Mouse (Mus musculus) left cerebral cortex, postnatal 10 days (tissue): ENCODE measurements around the gene Ptbp1. TPM values are rescaled to one million over a fixed set of nuclear protein-coding genes. Genes with fewer than 3 reads are reported as not detected.

Experiments used
- DNase-seq, 2 experiments: peaks; one replicate each; pipeline ENCODE4 v3.0.0; 2021 to 2022; ENCODE audit warnings: low spot score in 2 of 2, mixed read lengths in 1 of 2; ENCODE audit errors: extremely low spot score in 1 of 2
- intact Hi-C: fragments of 180-260 bp; cut with DNase I; formaldehyde crosslinking; loops from one replicate; pipeline ENCODE4 v1.15.1; 2025
- total RNA-seq, 2 experiments: library from RNA; stranded (reverse); gene quantifications; 2 replicates each; pipeline ENCODE4 v1.2.3; 2021

Ptbp1 gene
- total RNA-seq, 2 experiments from 2014 or later: 58.2 to 62.2 TPM

- DNase-seq: no peak
- intact Hi-C loops: loop anchor here (10.0 kb wide), 1 partner anchor 123 kb away; no protein-coding TSS in a partner anchor
These were observed 22.6 kb upstream of the Ptbp1 start for GRCm38 (mm10) chr10:79831583-79831982.

GRCm38 (mm10) chr10:79832026-79832785, 22.0 kb upstream of the Ptbp1 start:
- intact Hi-C loops: loop anchor here (10.0 kb wide), 1 partner anchor 123 kb away; no protein-coding TSS in a partner anchor
- no peak for DNase-seq

- intact Hi-C loops: loop anchor here (10.0 kb wide), 1 partner anchor 122 kb away; no protein-coding TSS in a partner anchor
- no peak for DNase-seq
These were observed 21.4 kb upstream of the Ptbp1 start for GRCm38 (mm10) chr10:79832786-79833181.

GRCm38 (mm10) chr10:79834769-79835398, 19.3 kb upstream of the Ptbp1 start:
- DNase-seq: peak in 1 of 2 experiments; percentile 84

GRCm38 (mm10) chr10:79836918-79837317, 17.3 kb upstream of the Ptbp1 start:
- no peak for DNase-seq
- intact Hi-C loops: loop anchor here (10.0 kb wide), 1 partner anchor 118 kb away; no protein-coding TSS in a partner anchor

More at GRCm38 (mm10) chr10:79834769-79835398, 19.3 kb upstream of the Ptbp1 start:
- intact Hi-C loops: loop anchor here (2.0 to 10.0 kb wide), 2 partner anchors 90 to 120 kb away; no protein-coding TSS in a partner anchor

- intact Hi-C loops: loop anchor here (10.0 kb wide), 1 partner anchor 117 kb away; no protein-coding TSS in a partner anchor
- no peak for DNase-seq
These were observed 16.1 kb upstream of the Ptbp1 start for GRCm38 (mm10) chr10:79838151-79838550.

- no peak for DNase-seq
- intact Hi-C loops: no loop called here
These were observed 14.1 kb upstream of the Ptbp1 start for GRCm38 (mm10) chr10:79840091-79840490.

GRCm38 (mm10) chr10:79840644-79841551, 13.3 kb upstream of the Ptbp1 start:
- intact Hi-C loops: no loop called here
- peak; percentile 73 to 92 for DNase-seq

GRCm38 (mm10) chr10:79842322-79842721, 11.9 kb upstream of the Ptbp1 start:
- DNase-seq: no peak
- intact Hi-C loops: no loop called here

GRCm38 (mm10) chr10:79843476-79843875, 10.8 kb upstream of the Ptbp1 start:
- DNase-seq: peak in 1 of 2 experiments; percentile 62
- intact Hi-C loops: no loop called here

- DNase-seq: no peak
- intact Hi-C loops: no loop called here
These were observed 7.7 kb upstream of the Ptbp1 start for GRCm38 (mm10) chr10:79846553-79846952.

GRCm38 (mm10) chr10:79849941-79850628, 4.1 kb upstream of the Ptbp1 start:
- no peak for DNase-seq
- intact Hi-C loops: no loop called here

GRCm38 (mm10) chr10:79851653-79852052, 2.6 kb upstream of the Ptbp1 start:
- intact Hi-C loops: no loop called here
- DNase-seq: no peak

- intact Hi-C loops: no loop called here
These were observed 2.0 kb upstream of the Ptbp1 start for GRCm38 (mm10) chr10:79852107-79852789.

GRCm38 (mm10) chr10:79852827-79853226, 1.4 kb upstream of the Ptbp1 start:
- no peak for DNase-seq
- intact Hi-C loops: no loop called here

More at GRCm38 (mm10) chr10:79852107-79852789, 2.0 kb upstream of the Ptbp1 start:
- peak in 1 of 2 experiments; percentile 64 for DNase-seq

- peak; percentile 91 to 98 for DNase-seq
- intact Hi-C loops: no loop called here
These were observed 835 bp upstream of the Ptbp1 start for GRCm38 (mm10) chr10:79853392-79853791.

- intact Hi-C loops: no loop called here
- peak in 1 of 2 experiments; percentile 87 for DNase-seq
These were observed 744 bp downstream of the Ptbp1 start for GRCm38 (mm10) chr10:79854801-79855541.
